Mouse (Mus musculus): Measurements from ENCODE around the gene Pkp4. TPM values are rescaled to one million over a fixed set of nuclear protein-coding genes. Genes with fewer than 3 reads are reported as not detected.

Gene Pkp4
- total RNA-seq, 2 experiments from 2014 or later = 24.9 to 34.0 TPM

DNA sequence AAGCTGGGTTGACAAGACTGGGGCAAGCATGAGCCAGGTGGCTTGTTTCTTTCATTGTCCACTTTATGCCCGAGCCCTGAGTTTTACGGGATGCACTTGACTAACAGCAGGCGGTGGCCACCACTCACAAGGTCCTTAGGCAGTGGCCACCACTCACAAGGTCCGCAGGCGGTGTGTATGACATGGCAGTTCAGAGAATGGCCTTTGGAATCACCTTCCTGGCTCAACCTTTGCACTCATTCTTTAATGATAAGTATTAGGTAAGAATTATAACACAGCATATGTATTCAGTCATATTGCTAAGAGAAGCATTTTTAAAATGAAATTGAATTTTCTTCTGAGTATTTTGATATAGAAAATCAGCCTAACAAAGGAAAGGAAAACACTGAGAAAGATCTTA lies 73.3 kb downstream of the Pkp4 start:
- Histone ChIP-seq H3K27ac (no peak overlapping the region), H3K4me3 (no peak overlapping the region)
- no peak for DNase-seq
- no peak for TF ChIP-seq CTCF (IDR thresholded peaks at IDR 0.05)
- intact Hi-C loops (cut with DNase I) = no loop called here

GRCm38 (mm10) chr2:59234537-59234936 lies 73.9 kb downstream of the Pkp4 start:
- intact Hi-C loops (cut with DNase I) = no loop called here
- no peak for DNase-seq

DNA sequence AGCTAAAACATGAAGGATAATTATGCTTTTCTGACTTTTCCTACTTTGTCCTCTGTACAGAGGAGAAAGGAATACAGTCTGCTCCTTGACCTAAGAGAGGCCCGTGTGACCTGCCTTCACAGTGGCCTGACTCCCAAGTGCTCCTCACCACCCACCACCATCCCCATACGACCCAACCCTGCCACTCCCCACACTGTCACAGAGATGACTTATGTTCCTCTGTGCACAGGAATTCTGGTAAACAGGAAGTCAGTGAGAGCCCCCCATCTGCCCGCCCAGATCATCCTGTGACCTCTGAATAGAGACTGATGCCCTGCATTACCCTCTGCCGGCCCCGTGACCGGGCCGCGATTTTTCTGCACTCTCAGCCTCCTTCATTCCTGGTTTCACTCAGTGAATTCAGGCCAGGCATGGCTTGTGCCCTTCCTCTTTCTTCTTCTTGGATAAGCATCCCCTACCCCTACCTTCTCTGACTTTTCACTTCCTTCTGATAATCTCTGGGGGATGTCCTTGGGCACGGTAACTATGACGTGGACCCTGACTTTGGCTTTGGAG lies 79.3 kb downstream of the Pkp4 start:
- TF ChIP-seq CTCF (IDR thresholded peaks at IDR 0.05) = no peak
- H3K4me3 ChIP-seq = no peak overlapping the region
- intact Hi-C loops (cut with DNase I) = no loop called here
- H3K27ac ChIP-seq = no peak overlapping the region
- DNase-seq = no peak

More at GRCm38 (mm10) chr2:59234537-59234936, 73.9 kb downstream of the Pkp4 start:
- no peak overlapping the region for H3K27ac ChIP-seq
- no peak overlapping the region for H3K4me3 ChIP-seq
- no peak for TF ChIP-seq CTCF (IDR thresholded peaks at IDR 0.05)

GRCm38 (mm10) chr2:59242117-59242516 lies 81.5 kb downstream of the Pkp4 start:
- Histone ChIP-seq H3K27ac (no peak overlapping the region), H3K4me3 (no peak overlapping the region)
- no peak for TF ChIP-seq CTCF (IDR thresholded peaks at IDR 0.05)
- intact Hi-C loops (cut with DNase I) = no loop called here
- DNase-seq = no peak

- H3K27ac ChIP-seq = no peak overlapping the region
- intact Hi-C loops (cut with DNase I) = no loop called here
- no peak for DNase-seq
- no peak overlapping the region for H3K4me3 ChIP-seq
- no peak for TF ChIP-seq CTCF (IDR thresholded peaks at IDR 0.05)
These were observed 83.8 kb downstream of the Pkp4 start for GRCm38 (mm10) chr2:59244273-59245097.

DNA sequence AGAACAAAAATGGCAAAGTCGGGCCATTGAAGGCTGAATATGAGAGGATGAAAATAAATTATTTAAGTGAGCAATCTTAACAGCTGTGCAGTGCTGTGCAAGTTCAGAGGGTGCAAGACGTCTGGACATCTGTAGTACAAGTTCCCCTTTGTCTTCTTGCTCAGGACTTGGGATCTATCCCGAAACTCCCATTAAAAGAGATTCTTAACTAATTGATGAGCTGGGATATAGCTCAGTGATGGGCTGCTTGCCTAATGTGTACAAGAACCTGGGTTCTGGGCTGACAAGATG lies 84.4 kb downstream of the Pkp4 start:
- no peak for TF ChIP-seq CTCF (IDR thresholded peaks at IDR 0.05)
- intact Hi-C loops (cut with DNase I) = no loop called here
- Histone ChIP-seq H3K4me3 (no peak overlapping the region), H3K27ac (no peak overlapping the region)
- no peak for DNase-seq

DNA sequence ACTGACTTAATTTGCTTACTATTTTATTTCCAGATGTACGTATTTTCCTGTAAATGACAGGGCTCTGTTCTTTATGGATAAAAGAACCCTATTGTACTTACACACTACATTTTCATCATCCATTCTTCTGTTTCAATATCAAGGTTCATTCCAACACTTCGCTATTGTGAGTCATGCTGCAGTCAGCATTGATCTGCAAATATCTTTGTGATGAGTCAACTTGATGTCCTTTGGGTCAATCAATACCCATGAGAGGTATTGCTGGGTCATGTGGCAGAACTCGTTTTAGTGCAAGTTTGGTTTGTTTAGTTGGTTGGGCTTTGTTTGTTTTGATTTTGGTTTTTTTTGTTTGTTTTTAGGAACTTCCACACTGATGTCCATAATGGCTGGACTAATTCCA lies 88.2 kb downstream of the Pkp4 start:
- Histone ChIP-seq H3K4me3 (no peak overlapping the region), H3K27ac (no peak overlapping the region)
- intact Hi-C loops (cut with DNase I) = no loop called here
- DNase-seq = no peak
- no peak for TF ChIP-seq CTCF (IDR thresholded peaks at IDR 0.05)

DNA sequence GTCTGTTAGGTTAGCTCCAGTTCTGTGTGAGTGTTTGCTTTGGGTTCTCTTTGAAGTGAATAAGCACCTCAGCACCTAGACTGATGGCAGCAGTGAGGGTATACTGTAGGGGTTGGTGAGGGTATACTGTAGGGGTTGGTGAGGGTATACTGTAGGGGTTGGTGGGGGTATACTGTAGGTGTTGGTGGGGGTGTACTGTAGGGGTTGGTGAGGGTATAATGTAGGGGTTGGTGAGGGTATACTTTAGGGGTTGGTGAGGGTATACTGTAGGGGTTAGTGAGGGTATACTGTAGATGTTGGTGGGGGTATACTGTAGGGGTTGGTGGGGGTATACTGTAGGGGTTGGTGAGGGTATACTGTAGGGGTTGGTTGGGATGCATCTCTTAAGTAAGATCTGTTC lies 92.2 kb downstream of the Pkp4 start:
- Histone ChIP-seq H3K4me3 (no peak overlapping the region), H3K27ac (no peak overlapping the region)
- no peak for DNase-seq
- intact Hi-C loops (cut with DNase I) = no loop called here
- TF ChIP-seq CTCF (IDR thresholded peaks at IDR 0.05) = no peak

- TF ChIP-seq CTCF (IDR thresholded peaks at IDR 0.05) = no peak
- no peak for DNase-seq
These were observed 92.8 kb downstream of the Pkp4 start for GRCm38 (mm10) chr2:59253435-59253834.

DNA sequence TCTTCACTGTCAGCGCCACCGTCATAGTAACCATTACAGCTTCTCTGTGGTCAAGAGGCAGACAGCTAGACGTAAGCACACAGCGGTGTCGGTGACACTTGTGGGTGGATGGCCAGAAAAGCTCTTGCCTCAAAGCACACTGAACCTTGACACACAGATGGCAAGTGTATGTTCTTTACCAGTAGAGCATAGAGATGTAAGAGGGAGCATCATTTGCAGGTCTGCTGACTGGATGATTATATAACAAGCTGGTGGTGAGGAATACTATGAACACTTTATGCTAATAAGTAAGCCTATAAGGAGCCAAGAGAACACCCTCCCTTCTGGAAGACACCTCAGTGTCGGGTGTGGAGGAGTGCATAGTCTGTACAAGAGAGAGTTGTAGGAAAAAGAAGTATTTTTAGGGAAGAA lies 98.2 kb downstream of the Pkp4 start:
- intact Hi-C loops (cut with DNase I) = no loop called here
- H3K27ac ChIP-seq = no peak overlapping the region
- TF ChIP-seq CTCF (IDR thresholded peaks at IDR 0.05) = no peak
- no peak for DNase-seq
- H3K4me3 ChIP-seq = no peak overlapping the region

More at GRCm38 (mm10) chr2:59253435-59253834, 92.8 kb downstream of the Pkp4 start:
- H3K27ac ChIP-seq = no peak overlapping the region
- intact Hi-C loops (cut with DNase I) = no loop called here
- H3K4me3 ChIP-seq = no peak overlapping the region

- Histone ChIP-seq H3K4me3 (no peak overlapping the region), H3K27ac (no peak overlapping the region)
- no peak for TF ChIP-seq CTCF (IDR thresholded peaks at IDR 0.05)
- no peak for DNase-seq
- intact Hi-C loops (cut with DNase I) = no loop called here
These were observed 98.7 kb downstream of the Pkp4 start for GRCm38 (mm10) chr2:59259346-59259745.

DNA sequence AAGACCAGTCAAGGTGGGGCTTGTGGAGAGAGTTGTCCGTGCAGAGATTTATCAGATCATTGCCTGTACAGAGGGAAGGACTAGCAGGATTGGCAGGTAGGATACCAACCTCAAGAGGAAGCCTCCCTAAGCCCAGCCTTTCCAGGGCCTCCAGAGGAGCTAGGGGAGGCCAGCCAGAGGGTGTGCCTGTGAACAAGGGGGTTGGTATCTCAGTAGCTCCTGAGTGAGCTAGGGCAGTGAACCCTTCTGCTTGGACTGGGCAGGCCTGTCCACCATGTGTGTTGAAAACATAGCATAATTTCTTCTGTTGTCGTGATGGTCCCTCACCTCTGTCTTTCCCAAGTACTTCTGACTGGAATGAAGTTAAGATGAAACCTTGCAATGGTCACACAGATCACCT lies 100.6 kb downstream of the Pkp4 start:
- H3K27ac ChIP-seq = no peak overlapping the region
- intact Hi-C loops (cut with DNase I) = no loop called here
- TF ChIP-seq CTCF (IDR thresholded peaks at IDR 0.05) = no peak
- DNase-seq = no peak
- H3K4me3 ChIP-seq = no peak overlapping the region

DNA sequence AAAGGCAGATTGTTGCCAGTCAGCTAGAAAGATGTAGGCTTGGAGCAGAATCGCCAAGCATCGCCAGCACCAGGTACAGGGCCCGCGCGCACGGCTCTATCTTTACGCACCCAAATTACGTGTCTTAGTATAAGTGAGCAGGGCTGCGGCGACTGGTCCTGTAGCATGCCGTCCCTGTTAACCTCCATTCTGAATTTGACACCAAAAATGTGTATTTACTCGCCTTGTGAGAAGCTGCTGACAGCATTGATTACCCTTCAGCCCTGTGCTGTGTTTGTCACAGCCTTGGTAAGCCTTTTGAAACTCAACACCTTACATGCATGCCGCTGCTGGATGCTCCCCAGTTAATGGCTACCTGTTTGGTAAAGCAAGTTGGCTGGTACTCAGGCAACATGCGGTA lies 105.8 kb downstream of the Pkp4 start:
- DNase-seq = no peak
- H3K4me3 ChIP-seq = no peak overlapping the region
- TF ChIP-seq CTCF (IDR thresholded peaks at IDR 0.05) = no peak
- no peak overlapping the region for H3K27ac ChIP-seq
- intact Hi-C loops (cut with DNase I) = no loop called here

- intact Hi-C loops (cut with DNase I) = no loop called here
- no peak for TF ChIP-seq CTCF (IDR thresholded peaks at IDR 0.05)
- no peak overlapping the region for H3K27ac ChIP-seq
- H3K4me3 ChIP-seq = no peak overlapping the region
- DNase-seq = no peak
These were observed 111.2 kb downstream of the Pkp4 start for GRCm38 (mm10) chr2:59271835-59272234.
